Mouse (Mus musculus) embryo, embryonic 10.5 days (tissue): ENCODE measurements around the gene Gm9833.
"Not testable (repeated sequence)": the region's sequence is repeated elsewhere in the genome, so short reads cannot be mapped to it uniquely, and the experiment has no call there.

Source experiments
- DNase-seq: peaks from one replicate; pipeline ENCODE4 v3.0.0-alpha.2; 2015; ENCODE audit warnings: low spot score

Gm9833 gene

DNA sequence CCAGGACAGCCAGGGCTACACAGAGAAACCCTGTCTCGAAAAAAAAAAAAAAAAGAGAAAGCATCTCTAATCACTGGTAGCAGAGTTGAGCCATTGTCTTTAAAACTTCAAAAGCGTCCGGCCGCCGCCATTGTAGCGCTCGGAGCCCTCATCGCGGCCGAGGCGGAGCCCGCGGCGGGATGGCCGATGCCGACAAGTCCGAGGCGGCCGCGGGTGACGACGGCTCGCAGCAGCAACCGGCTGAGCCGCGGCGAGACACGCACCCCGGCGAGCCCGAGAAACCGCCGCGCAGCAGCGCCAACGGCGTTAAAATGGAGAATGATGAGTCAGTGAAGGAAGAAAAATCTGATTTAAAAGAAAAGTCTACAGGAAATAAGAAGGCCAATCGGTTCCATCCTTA lies at the start of gene Gm9833:
Gene Gm9833, plus strand, starts transcription at position 117 of the 400 bp plus-strand sequence.
- DNase-seq: not testable (repeated sequence)

DNA sequence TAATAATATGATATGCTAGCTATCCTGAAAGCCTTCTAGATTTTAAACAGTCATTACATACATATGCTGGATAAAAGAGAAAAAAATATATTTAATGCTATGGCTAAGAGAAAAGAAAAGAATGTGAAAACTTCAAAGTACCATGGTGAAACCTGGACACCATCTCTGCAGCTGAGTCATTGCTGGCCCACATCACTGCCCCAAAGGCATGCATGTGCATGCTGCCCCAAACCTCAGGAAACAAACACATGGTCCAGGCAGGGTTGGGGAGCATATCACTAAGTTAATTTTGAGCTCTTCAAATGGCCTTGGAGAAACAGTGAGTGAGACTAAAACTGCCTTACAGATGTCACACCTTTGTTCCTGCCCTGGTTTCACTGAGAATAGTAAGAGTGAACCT lies 17.8 kb upstream of the Gm9833 start:
- no peak for DNase-seq

DNA sequence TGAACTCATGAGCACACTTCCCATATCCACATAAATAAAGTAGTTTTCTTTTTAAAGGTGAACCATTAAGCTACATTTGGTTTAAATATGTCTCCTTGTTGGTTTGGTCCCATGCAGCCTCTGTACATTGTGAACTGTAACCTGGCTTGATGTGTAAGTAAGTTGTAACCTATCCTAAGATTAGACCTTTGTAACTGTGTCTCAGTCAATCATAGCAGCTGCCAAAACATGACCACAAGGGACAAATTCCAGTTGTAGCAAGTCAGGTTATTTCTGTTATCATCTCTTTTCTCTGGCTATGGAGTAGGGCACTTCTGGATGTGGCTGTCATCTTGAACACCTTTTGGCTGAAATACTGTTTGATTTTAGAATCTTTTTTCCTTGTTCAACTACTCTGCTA lies 12.1 kb upstream of the Gm9833 start:
- no peak for DNase-seq

DNA sequence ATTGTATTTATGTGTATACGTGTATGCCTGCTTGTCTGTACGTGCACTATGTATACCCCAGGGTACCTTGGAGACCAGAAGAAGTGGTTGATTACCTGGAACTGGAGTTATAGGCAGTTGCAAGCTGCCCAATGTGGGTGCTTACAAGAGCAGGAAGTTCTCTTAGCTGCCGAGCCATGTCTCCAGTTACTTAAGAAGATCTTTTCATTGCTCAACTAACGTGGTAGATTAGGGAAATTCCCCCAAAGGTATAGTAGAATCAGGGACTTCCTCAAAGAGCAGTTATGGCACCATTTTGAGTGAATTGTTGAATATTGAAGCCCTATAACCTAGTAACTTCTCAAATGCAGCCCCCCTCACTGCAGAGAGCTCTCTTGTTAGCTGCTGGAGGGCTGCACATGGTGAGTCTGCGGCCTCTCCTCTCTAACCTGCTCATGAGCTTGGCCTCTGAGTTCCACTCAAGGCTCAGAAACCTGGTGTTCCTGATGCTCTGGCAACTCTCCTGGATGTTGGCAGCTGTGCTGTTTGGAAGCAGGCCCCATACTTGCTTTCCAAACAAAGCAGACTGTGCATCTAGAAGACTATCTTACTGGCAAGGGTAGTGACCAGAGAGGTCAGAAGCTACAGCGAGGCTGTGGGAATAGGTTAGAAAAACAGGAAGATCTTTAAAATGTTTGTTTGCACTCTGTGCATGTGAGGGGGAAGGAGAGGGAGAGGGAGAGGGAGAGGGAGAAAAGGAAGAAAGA lies 10.6 kb upstream of the Gm9833 start:
- DNase-seq: no peak

DNA sequence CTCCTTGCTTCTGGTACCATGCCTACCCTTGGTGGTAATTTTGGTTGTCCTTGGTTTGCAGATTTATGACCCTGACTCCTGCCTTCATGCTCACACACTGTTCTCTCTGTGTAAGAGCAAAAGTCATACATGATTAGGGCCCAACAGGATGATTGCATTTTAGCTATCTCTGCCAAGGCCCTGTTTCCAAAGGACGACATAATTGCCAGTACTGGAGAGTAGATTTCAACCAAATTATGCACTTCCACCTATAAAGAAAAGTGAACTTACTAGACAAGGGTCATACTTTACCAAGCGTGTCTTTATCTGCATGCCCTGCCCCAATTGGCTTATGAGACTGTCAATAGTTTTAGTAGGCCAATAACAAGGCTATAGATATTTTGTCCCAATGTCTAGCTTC lies 9.8 kb upstream of the Gm9833 start:
- no peak for DNase-seq

DNA sequence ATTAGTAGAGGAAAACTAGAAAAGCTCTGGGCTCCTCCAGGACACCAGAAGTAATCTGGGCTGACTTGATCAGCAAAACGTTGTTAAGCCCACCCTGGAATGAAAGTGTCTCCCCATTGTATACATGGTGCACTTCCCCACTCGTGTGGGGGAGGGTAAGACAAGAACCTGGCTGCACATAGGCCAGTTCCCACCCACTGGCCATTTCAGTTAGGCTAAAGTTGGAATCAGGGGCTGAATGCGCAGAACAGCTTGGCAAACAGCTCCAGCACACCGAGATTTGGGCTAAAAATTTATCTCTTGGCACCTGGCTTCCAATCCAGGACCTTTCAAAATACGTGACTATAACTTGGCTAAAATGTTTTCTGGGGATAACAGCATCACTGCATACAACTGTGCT lies 6.6 kb upstream of the Gm9833 start:
- DNase-seq: no peak

DNA sequence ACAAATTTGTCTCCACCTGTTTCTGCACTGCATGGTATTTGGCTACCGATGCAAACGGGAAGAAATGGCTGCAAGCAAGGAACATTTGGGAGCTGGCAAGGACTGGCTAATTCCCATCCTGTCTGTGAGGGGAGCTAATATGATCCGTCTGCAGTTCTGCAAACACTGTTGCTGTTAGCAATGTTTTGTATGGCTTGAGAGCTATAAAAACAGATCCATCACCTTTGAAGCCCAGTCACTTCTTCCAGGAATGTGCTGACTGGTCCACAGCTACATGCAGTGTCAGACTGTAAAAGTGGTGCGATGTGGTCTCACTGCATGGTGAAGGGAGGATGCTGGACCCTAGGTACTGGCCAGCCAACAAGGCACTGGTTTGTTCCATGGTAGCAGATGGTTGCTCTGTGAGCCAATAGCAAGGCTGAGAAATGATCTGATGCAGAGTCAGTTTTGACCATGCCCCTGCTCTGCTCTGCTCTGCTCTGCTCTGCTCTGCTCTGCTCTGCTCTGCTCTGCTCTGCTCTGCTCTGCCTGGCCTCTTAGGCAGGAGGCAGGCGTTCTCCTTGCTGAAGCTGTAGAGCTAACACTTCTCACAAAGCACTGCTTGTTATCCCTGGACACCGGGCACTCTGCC lies 5.9 kb upstream of the Gm9833 start:
- no peak for DNase-seq

DNA sequence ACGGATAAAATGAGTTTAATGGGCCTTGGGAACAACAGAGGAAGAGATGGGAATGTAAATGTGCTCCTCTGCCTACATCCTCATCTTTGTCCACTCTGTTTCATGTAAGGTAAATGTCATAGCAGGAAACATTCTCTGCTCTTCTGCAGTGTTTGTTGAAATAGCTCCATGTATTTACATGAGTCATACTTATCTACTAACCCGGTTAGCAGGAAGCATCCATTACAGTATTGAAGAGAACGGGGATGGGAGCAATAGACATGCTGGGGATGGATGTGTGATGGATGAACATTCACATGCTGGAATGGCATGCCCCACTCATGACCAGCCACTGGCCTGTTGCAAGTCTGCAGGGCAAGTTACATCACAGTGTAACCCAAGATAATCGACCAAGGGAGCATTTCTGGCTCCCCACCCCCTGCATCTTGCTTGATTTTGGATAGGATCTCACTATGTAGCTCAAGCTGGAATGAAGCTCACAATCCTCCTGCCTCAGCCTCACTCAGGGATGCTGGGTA lies 5.3 kb upstream of the Gm9833 start:
- DNase-seq: no peak

DNA sequence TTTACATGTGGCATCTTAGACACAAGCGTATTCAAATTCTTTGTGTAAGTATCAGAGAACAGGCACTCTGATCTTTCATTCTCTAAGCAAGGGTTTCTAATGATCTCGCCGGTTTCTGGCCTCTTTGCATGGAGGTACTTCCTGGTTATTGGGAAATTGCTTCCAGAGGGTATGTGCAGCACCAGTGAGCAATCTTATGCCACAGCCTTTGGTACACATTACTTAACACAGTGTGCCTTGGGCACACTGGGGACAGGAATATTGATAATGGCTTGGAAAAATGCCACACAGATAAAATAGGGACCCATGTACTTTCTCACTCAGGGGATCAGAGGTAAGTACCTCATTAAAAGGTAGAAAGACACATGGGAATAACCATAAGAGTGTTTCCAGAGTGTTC lies 3.8 kb upstream of the Gm9833 start:
- no peak for DNase-seq

DNA sequence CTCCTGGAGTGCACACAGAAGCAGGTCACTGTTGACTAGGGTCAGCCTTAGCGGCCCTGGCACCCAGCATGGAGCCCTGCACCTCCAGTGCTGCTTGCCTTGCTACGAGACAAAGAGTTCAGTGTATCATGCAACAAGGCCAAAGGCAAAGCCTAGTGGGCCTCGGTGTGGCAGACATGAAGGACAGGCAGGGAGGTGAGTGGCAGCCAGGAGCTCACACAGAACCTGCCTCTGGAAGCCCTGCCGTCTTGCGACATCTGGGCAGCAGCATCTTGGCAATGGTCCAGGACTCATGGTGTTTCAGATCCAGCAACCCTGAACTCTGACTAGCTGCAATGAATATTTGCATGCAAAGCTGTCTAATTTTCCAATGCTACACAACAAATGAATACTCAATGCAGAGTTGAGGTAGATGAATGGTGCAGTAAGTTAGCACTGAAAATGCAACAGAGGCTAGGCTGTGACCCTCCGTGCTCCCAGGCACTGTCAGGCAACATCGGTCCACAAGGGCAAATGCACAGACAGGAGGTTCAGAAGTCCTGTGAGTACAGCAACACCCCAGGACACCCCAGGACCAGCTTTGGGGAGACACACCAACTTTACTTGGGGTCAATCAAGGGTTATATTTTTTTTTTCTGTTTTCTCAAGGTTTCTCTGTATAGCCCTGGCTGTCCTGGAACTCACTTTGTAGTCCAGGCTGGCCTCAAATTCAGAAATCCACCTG lies 2.4 kb upstream of the Gm9833 start:
- DNase-seq: no peak

DNA sequence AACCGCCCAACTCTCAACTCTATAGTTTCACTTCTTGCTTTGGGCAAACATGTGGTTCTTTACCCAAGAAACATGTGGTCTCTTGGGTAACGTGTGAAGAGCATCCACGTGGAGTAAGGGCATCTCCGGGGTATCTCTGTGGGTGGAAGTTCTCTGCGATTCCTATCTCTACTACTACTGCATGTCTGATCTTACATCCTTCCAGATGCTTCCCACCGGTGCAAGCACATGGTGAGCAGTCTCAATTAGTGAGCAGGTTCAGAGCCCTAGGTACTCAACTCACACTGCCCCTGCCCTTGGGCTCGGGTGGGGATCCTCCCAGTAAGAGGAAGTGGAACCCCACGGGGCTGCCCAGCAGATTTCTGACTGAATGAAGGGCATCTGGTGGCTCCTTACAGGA lies 399 bp upstream of the Gm9833 start:
- DNase-seq: no peak

DNA sequence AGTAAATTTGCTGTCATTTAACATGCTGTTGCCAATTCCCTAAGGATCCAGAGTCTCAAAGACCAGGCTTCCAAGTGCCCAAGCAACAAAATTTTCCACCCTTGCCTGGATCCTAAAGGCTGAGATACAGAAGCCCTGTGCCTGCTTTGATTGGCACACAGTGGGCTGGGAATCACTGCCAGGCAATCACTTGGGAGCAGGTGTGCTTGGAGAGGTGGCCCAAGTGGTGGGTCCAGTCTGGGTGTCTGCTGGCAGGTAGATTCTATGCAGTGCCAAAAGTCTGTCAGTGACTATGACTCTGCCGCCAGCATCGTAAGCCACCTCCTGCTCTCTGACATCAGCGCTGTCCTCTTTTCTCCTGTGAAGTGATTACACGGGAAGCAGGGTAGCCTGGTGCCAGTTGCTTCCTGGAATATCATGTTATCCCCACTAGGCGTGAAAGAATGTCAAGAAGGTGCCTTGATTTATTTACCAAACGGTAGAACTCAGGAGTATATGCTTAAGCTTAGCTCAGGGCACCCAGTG lies 3.8 kb downstream of the Gm9833 start:
- no peak for DNase-seq

DNA sequence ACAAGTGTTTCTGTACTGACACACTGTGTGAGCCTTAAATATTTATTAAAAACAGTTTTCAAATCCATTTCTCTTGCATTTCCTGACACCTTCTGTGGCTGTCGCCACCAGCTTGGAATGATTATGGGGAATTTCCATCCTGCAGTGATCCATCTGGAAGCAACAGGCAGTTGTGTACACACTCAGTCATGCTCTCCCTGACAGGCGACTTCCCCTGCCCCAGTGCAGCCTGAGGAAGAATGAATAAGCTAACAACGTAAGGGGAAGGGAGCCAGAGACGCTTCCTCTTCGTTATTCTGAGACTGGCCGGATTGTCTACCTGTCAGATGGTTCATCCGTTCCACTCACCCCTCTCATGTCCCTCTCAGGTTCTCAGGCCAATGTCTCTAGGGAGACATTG lies 4.6 kb downstream of the Gm9833 start:
- DNase-seq: peak; percentile 57

DNA sequence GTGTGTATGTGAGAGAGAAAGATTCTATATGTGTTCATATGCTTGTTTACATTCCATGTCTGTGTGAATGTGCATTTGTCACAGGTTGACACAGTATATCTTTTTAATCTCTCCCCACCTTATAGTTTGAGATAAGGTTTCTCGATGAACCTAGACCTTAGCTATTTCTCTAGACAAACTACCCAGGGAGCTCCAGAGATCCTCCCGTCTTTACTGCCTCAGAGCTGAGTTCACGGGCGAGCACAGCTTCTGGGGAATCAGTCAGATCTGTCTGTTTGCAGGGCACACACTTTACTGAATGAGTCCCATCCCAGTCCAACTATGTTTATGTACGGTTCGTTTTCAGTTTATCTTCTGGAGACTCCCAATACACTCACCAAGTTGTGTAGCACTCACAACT lies 5.0 kb downstream of the Gm9833 start:
- no peak for DNase-seq

DNA sequence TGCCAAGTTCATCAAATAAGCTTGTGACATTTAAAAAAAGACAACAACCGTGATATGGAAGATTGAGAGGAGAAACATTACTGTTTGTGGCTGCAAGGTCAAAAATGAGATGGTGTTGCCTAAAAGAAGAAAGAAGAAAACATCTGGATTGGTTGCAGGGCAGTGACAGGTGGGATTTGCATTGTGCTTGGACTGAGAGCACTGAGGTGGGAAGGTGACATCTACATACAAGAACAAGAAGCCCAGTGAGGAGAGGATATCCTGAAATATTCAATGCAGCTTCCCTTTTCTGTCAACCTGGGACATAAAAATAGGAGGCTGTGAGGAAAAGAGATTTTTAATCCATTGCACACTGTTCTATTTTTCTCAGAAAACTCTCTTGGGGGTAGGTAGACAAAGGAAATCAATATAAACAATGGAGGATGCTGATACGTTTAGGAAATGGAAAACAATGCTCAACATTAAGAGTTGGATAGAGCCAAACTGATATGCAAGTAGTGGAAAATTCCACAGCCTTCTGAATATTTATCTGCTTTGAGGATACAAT lies 7.2 kb downstream of the Gm9833 start:
- DNase-seq: no peak

DNA sequence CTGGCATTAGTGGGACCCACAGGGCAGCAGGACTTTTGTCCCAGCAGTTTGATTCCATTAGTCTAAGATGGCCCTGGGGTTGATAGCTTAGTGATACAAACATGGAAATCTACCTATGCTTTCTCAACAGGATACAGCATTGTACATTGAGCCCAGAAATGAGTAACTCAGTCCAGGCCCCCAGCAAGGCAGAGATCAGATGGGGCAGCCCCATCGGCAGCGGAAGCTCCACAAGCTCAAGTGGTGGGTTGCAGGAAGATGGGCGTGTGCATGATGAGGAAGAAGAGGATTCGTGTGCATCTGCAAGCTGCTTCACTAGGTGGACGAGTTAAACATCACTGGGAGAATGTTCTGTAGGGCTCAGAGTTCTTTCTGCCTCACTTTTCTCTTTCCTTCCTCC lies 11.8 kb downstream of the Gm9833 start:
- no peak for DNase-seq

DNA sequence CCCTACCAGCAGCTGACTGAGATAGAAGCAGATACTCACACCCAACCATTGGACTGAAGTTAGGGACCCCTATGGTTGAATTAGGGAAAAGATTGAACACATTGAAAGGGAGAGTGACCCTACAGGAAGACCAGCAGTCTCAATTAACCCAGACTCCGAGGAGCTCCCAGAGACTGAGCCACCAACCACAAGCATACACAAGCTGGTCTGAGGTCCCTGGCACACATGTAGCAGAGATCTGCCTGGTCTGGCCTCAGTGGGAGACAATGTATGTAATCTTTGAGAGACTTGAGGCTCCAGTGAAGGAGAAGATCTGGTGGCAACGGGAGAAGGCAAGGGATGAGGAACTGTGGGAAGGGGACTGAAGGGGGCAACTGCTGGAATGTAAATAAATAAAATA lies 23.7 kb downstream of the Gm9833 start:
- no peak for DNase-seq

DNA sequence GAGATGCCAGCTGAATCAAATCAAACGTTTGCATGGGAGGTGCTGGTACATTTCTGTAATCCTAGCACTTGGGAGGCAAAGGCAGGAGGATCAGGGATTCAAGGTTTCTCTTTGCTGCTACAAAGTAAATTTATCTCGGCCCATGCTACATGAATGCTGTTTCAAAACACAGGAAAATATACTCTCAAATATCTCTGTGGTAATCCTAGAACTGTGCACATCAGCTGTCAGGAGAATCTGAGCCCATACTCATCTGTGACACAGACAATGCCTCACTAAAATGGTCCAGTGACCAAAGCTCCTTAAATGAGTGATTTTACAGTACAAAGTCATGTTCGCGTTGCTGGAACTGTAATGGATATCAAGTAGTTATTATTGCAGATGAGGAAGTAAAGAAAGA lies 24.3 kb downstream of the Gm9833 start:
- no peak for DNase-seq

DNA sequence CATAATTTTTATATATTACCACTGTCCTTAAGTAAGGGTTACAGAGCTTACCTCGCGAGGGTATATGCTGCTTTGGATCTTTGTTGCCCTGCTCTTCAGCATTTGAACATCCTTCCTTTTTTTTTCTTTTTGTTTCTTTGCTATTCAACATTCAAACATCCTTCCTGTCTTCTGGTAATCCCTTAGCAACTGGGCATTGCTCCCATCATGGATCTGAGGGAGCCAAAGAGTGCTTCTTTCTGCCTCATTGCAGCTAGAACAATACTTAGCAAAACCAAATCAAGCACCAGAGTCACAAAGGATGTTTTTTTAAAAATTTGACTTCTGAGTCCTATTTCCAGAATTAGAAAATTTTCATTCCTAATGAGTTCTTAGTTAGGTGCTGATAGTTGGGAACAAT lies 24.8 kb downstream of the Gm9833 start:
- DNase-seq: no peak

DNA sequence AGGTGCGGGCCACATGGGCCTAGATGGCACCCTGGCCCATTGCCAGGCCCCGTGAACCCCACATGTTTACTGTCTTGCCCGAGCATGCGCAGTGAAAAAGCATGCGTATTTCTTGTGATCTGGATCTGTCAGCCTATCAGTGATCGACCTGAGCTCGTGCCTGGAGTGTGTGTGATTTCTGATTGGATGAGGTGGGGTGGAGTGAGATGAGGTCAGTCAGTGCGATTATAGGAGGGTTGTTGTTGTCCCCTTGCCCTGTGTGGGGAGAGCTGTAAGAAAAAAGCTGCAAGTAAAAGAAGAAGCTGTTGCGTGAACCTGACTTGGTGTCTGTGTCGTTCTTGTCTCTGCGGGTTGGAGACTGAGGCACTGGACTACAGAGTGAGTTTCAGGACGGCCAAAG lies 28.6 kb downstream of the Gm9833 start:
- no peak for DNase-seq

DNA sequence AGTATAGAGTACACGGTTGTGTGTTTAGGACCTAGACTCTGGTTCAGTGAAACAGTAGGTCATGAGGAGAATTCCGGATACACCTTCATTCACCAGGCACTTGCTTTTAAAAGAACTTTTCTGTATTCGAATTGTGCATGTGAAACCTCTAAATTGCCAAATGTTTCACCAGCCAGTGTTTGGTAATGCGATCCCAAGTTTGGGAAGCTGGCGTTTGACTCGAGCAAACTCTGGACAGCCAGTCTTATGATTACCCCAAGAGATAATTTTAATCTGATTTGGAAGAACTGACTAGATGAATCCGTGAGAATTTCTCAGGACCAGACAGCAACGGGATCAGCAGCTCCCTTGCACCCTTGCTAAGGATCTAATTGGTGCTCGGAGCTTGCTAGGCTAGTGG lies 33.3 kb downstream of the Gm9833 start:
- DNase-seq: no peak

DNA sequence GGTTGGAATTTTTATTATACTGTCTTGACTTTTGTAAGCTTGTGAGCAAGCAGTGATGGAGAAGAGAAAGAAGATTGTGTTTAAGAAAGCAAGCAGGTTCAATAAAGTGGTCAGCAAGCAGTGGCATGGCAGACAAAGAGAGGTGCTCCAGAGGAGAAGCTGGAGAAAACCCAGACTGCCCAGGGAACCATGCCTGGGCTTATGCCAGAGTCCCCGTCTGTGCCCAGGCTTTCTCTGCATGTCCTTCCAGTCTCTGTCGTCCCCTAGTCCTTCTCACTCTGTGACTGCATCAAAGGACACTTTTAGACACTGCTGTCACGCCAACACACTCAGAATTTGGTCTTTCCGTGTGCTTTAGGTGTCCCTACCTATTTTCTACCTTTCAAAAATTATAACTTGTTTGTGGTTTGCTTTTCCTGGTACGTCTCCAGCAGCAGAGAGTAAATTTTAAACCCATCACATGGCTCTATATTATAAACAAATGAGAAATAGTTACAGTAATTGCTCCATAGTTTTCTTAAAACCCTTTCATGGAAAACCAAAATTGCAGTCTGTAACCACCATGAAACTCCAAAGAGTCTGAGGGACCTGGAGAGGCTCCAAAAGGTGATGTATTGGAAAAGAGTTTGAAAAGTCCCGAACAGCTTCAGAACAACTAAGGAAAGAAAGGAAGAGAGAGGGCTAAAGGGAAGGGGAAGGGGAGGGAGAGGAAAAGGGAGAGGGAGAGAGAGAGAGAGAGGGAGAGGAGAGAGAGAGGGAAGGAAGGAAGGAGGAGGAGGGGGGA lies 34.2 kb downstream of the Gm9833 start:
- DNase-seq: no peak
